Mouse (Mus musculus): ENCODE measurements around the gene Mprip.

GRCm38 (mm10) chr11:59756351-59756750 lies 95.2 kb downstream of the Mprip start:
- TF ChIP-seq CTCF (IDR thresholded peaks at IDR 0.05; ENCODE audit: low read depth), result no peak
- no peak for TF ChIP-seq EP300 (IDR thresholded peaks at IDR 0.05; ENCODE audit: low read depth)
